Mouse (Mus musculus) heart, adult 8-10 months (tissue): Measurements from ENCODE around the gene Galnt16. TPM values are rescaled to one million over a fixed set of nuclear protein-coding genes. Genes with fewer than 3 reads are reported as not detected.

Experiments
- DNase-seq: peaks from one replicate; pipeline ENCODE4 v3.0.0; 2022; ENCODE audit warnings: low spot score
- total RNA-seq, 4 experiments: library from RNA; stranded (reverse); gene quantifications; 2 replicates each; pipeline ENCODE4 v1.2.4; 2022

The Galnt16 gene
- total RNA-seq, 4 experiments from 2014 or later: 1.2 to 2.3 (median 1.8) TPM

GRCm38 (mm10) chr12:80530630-80531029 lies 12.6 kb downstream of the Galnt16 start:
- DNase-seq: no peak

GRCm38 (mm10) chr12:80531585-80531984 lies 13.5 kb downstream of the Galnt16 start:
- DNase-seq: no peak

GRCm38 (mm10) chr12:80533876-80534275 lies 15.8 kb downstream of the Galnt16 start:
- DNase-seq: no peak

- DNase-seq: no peak
These were observed 19.2 kb downstream of the Galnt16 start for GRCm38 (mm10) chr12:80537313-80537712.

- DNase-seq: no peak
These were observed 20.2 kb downstream of the Galnt16 start for GRCm38 (mm10) chr12:80538311-80538710.

GRCm38 (mm10) chr12:80545310-80545709 lies 27.2 kb downstream of the Galnt16 start:
- no peak for DNase-seq

- peak; percentile 30 for DNase-seq
These were observed 31.6 kb downstream of the Galnt16 start for GRCm38 (mm10) chr12:80549646-80550045.

- DNase-seq: no peak
These were observed 35.1 kb downstream of the Galnt16 start for GRCm38 (mm10) chr12:80553157-80553556.

- DNase-seq: no peak
These were observed 36.2 kb downstream of the Galnt16 start for GRCm38 (mm10) chr12:80554312-80554711.

GRCm38 (mm10) chr12:80561904-80562303 lies 43.8 kb downstream of the Galnt16 start:
- no peak for DNase-seq

- peak; percentile 21 for DNase-seq
These were observed 44.7 kb downstream of the Galnt16 start for GRCm38 (mm10) chr12:80562793-80563192.

- DNase-seq: peak; percentile 24
These were observed 46.9 kb downstream of the Galnt16 start for GRCm38 (mm10) chr12:80564990-80565389.

- no peak for DNase-seq
These were observed 47.7 kb downstream of the Galnt16 start for GRCm38 (mm10) chr12:80565793-80566192.

- no peak for DNase-seq
These were observed 48.4 kb downstream of the Galnt16 start for GRCm38 (mm10) chr12:80566502-80566901.

- DNase-seq: no peak
These were observed 49.3 kb downstream of the Galnt16 start for GRCm38 (mm10) chr12:80567375-80567774.

- no peak for DNase-seq
These were observed 51.5 kb downstream of the Galnt16 start for GRCm38 (mm10) chr12:80569561-80569960.

GRCm38 (mm10) chr12:80574318-80574717 lies 56.2 kb downstream of the Galnt16 start:
- DNase-seq: peak; percentile 28

- peak; percentile 26 for DNase-seq
These were observed 56.8 kb downstream of the Galnt16 start for GRCm38 (mm10) chr12:80574825-80575371.

- DNase-seq: no peak
These were observed 59.0 kb downstream of the Galnt16 start for GRCm38 (mm10) chr12:80577049-80577448.

- DNase-seq: no peak
These were observed 63.3 kb downstream of the Galnt16 start for GRCm38 (mm10) chr12:80581357-80581756.

GRCm38 (mm10) chr12:80584973-80585372 lies 66.9 kb downstream of the Galnt16 start:
- DNase-seq: no peak

- DNase-seq: no peak
These were observed 76.1 kb downstream of the Galnt16 start for GRCm38 (mm10) chr12:80594141-80594540.

GRCm38 (mm10) chr12:80594781-80595180 lies 76.7 kb downstream of the Galnt16 start:
- no peak for DNase-seq

- no peak for DNase-seq
These were observed 77.5 kb downstream of the Galnt16 start for GRCm38 (mm10) chr12:80595566-80595965.
